Mouse (Mus musculus) frontal cortex, adult 2 months (tissue): ENCODE data around the gene Gm7903. TPM values are rescaled to one million over a fixed set of nuclear protein-coding genes. Genes with fewer than 3 reads are reported as not detected.
"Not testable (repeated sequence)": the region's sequence is repeated elsewhere in the genome, so short reads cannot be mapped to it uniquely, and the experiment has no call there.

Experiments
- DNase-seq, 2 experiments: peaks; one replicate each; pipeline ENCODE4 v3.0.0; 2022; ENCODE audit warnings: low spot score in 1 of 2; ENCODE audit errors: extremely low spot score in 1 of 2
- polyA plus RNA-seq: library from polyadenylated mRNA; depleted of rRNA; stranded (reverse); fragments of >200 nt; gene quantifications from 2 replicates; pipeline ENCODE4 v1.2.3, GENCODE M21; 2012; rRNA removed

The Gm7903 gene
- polyA plus RNA-seq: 0.04 TPM in 1 of 2 replicates, not detected in the other

DNA sequence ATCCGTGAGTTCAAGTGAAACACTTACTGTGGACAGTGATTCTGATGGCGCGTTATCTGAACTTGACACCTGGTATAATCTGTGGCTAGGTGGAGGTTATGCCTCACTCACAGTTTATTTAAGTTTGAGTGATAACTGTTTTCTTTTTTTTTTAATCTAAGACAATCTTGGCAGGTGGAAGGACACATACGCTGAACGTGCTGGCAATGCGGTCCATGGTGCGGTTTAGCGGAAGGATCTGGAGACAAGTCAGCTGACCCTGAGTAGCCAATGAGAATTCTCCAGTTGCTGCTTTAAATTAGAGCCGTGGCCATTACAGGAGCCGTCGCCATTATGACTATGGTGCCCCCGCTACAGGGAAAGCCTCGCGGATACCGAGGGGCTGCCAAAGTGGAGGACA is at the start of gene Gm7903:
TSS of gene Gm7903 (plus strand) at position 301 of the 400 bp plus-strand sequence.
- DNase-seq: not testable (repeated sequence)

DNA sequence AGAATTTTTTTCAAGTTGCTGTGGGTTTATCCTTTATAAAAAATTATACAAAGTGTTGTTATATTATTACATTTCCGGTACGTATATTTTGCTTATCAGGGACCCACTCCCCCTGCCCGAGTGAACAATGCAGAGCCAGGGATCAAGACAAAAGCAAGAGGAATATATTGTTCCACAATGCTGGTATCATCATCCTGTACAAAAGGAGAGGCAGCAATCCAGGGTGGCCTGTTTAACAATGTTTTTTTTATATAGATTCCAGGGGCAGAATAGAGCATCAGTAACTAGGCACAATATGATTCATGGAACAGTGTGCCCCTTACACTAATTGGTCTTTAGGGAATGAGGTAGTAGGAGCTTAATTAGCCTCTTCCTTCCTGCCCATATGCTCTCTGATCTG is 30.1 kb upstream of the Gm7903 start:
- DNase-seq: not testable (repeated sequence)

DNA sequence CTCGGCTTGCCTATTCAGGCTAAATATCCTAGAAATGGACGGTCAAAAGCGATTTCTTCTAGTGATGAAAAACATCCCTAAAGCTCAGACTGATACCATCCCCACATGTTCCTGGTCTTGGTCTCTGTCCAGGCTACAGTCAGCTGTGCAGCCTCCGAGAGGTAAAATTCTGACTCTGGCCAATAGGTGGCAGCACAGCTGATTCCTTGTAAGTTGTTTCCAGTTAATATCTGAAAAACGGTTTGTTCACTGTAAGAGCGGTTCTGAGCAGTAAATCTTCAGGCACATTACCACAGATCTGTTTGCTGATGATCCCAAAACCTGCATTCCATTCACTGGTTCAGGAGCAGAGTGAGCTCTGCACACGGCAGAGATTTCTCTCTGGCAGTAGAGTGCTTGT is 12.4 kb upstream of the Gm7903 start:
- not testable (repeated sequence) for DNase-seq

DNA sequence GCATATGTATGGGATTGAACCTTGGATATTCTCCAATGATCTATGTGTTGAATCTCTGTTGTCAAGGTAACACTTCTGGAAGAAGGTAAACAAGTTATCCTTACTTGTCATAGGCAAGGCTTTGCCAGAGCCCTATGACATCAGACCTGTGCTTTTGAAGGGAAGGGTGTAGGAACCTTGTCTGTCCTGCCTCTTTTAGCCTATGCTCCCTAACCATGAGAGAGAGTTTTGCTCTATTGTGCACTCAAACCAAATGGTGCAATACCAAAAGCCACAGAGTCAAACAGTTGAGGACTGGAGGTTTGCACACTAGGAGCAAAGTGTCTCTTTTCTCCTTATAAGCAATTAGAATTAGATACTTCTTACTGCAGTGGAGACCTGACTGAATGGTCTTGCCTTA is 11.8 kb upstream of the Gm7903 start:
- not testable (repeated sequence) for DNase-seq

DNA sequence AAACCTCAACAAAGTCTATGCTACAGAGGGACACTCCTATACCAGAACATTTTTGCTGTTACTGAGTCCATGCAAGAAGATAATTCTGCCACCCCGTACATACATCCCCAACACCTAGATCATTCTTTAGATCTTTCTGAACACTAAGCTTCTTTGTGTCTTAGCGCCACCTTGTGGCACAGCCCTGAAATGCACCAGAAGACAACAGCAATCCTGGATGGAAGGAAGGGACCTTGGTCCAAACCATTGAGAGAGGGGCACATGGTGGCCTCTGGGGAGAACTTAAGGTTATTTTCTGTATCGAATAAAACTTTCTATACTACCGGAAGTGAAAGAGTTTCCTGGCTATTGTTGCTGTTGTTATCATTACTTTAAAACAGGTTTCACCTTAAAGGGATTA is 11.2 kb upstream of the Gm7903 start:
- not testable (repeated sequence) for DNase-seq

DNA sequence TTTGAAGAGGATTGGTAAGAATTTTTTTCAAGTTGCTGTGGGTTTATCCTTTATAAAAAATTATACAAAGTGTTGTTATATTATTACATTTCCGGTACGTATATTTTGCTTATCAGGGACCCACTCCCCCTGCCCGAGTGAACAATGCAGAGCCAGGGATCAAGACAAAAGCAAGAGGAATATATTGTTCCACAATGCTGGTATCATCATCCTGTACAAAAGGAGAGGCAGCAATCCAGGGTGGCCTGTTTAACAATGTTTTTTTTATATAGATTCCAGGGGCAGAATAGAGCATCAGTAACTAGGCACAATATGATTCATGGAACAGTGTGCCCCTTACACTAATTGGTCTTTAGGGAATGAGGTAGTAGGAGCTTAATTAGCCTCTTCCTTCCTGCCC is 30.5 kb downstream of the Gm7903 start:
- not testable (repeated sequence) for DNase-seq

DNA sequence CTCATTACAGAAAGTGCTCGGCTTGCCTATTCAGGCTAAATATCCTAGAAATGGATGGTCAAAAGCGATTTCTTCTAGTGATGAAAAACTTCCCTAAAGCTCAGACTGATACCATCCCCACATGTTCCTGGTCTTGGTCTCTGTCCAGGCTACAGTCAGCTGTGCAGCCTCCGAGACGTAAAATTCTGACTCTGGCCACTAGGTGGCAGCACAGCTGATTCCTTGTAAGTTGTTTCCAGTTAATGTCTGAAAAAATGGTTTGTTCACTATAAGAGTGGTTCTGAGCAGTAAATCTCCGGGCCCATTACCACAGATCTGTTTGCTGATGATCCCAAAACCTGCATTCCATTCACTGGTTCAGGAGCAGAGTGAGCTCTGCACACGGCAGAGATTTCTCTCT is 48.3 kb downstream of the Gm7903 start:
- DNase-seq: not testable (repeated sequence)

DNA sequence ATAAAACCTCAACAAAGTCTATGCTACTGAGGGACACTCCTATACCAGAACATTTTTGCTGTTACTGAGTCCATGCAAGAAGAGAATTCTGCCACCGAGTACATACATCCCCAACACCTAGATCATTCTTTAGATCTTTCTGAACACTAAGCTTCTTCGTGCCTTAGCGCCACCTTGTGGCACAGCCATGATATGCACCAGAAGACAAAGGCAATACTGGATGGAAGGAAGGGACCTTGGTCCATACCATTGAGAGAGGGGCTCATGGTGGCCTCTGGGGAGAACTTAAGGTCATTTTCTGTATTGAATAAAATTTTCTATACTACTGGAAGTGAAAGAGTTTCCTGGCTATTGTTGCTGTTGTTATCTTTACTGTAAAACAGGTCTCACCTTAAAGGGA is 49.5 kb downstream of the Gm7903 start:
- not testable (repeated sequence) for DNase-seq

Other genes with a start within 250 kb of the Gm7903 start
- 134 and 155 TPM in 2 replicates for gene Tceal6, start 223.1 kb upstream of the Gm7903 start, polyA plus RNA-seq
- gene Pramel3, start 131.5 kb upstream of the Gm7903 start, polyA plus RNA-seq: 0.02 TPM in 1 of 2 replicates, not detected in the other
- 0.10 TPM in 1 of 2 replicates, not detected in the other for gene Gm5128, start 60.6 kb upstream of the Gm7903 start, polyA plus RNA-seq
- not detected in 2 replicates for gene AV320801, start 60.8 kb downstream of the Gm7903 start, polyA plus RNA-seq
- gene Nxf7, start 164.9 kb downstream of the Gm7903 start, polyA plus RNA-seq: 4.3 and 5.0 TPM in 2 replicates
- not detected in 2 replicates for gene Prame, start 193.9 kb downstream of the Gm7903 start, polyA plus RNA-seq